Mouse (Mus musculus) v-Abl transformed pro-B cells (cell line): ENCODE data around the gene Cmtm1.

Experiments used
- in situ Hi-C, 2 experiments: fragments of 400-800 bp; cut with MboI; formaldehyde crosslinking; loops; one replicate each; pipeline ENCODE4 v1.15.1; 2025; ENCODE audit not compliant: unreplicated experiment in 2 of 2

Cmtm1 gene

DNA sequence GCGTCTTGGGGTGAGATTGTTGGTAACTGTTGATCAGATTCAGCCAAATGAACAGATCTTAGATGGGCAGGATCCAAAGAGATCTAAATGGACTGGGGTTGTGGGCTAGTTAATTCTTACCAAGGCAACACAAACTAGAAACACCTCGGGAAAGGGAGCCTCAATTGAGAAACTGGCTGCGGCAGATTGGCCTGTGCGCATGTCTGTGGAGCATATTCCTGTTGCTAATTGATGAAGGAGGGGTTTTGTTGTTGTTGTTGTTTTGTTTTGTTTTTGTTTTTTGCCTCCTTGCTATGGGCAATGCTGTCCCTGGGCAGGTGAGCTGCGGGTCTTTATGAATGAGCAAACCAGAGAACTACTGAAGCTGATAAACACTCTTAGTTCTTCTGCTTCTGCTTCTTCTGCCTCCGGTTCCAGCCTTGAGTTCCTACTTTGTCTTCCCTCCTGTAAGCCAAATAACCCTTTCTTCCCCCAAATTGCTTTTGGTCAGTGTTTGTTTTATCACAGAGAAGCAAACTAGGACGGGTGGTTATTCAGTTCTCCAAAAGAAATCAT is 60.4 kb downstream of the Cmtm1 start:
- in situ Hi-C loops, result loop anchor here in 1 of 2 experiments (5.0 kb wide), 1 partner anchor 62 kb away; no protein-coding TSS in a partner anchor

DNA sequence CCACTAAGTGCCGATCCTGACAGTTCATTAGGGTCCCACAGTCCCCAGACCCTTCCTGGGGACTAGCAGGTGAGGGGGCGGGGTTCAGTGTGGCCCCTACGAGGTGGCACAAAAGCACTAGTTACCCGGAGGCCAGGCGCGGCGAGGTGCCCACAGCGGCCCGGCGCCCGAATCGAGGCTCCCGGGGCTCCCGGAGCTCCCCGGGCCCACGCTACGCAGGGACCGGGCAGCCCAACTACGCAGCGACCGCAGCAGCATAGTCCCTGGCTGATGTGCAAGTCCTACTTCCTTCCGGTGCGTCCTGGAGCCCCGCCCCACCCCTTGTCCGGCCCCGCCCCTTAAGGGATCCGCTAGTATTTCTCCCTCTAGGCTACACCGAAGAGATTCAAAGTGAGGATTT is 61.7 kb downstream of the Cmtm1 start, which contains the start of gene Tk2:
Tk2 (minus strand) TSS at position 283 of the 400 bp plus-strand sequence.
- in situ Hi-C loops, result loop anchor here in 1 of 2 experiments (5.0 kb wide), 1 partner anchor 61 kb away; no protein-coding TSS in a partner anchor

DNA sequence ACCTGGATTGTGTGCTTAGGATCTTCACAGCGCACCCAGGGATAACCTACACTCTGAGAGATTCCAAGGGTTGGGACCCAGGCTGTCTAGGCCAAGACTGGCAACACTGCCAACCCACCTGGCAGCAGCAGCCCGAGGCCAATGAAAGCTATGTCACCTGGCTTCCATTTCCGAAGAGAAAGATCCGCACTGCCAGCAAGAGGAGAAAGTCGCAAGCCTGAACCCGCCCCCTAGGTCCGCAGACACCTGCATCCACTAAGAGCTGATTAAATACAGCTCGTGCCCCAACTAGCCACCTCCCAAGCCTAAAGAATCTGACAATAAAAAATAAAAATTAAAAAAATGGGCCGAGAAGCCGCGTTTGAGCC is 62.1 kb downstream of the Cmtm1 start:
- in situ Hi-C loops, result loop anchor here in 1 of 2 experiments (5.0 kb wide), 1 partner anchor 61 kb away; no protein-coding TSS in a partner anchor

DNA sequence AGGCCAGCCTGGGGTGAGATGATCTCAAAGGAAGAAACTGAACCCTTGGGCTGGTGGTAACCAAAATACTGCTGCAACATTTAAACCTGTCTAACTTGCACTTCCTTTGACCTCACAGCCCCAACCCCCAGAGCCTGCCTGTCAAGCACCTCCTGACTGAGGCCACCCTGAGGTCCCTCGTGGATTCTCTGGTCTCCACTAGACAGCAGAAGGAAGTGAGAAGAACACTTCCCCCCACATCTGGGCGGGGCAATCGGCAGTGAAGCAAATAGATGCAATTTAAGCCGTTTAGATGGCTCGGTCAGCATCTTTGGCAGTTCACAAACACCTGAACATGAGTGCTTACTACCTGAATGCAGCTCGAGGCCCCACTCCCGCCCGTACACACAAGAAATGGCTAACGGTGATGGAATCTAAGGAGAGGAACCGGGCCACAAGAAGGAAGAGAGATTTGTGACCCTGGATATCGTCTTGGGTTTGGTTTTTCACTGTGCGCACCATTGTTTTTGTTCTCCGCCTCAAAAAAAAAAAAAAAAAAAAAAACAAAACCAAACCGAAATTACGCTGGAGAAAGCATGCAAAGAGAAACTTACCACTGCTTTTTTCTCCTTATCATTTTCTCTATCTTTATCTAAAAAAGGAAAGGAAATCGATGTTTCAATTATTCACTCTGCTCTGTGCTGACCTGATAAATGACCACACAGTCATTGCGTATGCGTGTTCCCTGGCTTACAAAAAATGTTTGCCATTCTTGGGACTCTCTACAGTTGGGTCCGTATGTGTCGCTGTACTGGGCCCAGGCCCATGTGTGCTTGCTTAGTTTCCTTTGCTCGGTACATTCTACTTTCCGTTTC is 62.7 kb downstream of the Cmtm1 start:
- in situ Hi-C loops, result loop anchor here in 1 of 2 experiments (5.0 kb wide), 1 partner anchor 60 kb away; no protein-coding TSS in a partner anchor

DNA sequence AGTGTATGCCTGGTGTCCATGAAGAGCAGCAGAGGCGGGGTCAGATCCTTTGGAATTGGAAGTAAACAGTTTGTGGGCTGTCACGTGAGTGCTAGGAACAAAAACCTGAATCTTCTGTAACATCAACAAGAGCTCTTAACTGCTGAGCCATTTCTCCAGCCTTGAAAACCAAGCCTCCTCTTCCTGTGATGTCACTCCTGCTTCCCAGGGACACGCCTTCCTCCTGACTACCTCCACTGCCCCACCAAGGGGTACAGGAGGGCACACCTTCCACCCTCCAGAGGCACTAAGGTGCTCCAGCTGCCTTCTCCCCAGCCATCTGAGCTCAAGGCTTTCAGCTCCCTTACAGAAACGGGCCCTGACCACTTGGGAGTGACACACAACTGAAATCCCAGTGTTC is 63.3 kb downstream of the Cmtm1 start:
- in situ Hi-C loops, result loop anchor here in 1 of 2 experiments (5.0 kb wide), 1 partner anchor 59 kb away; no protein-coding TSS in a partner anchor
